Mouse (Mus musculus) CH12.LX (cell line): ENCODE measurements at regions not wholly inside any gene's neighbourhood (a gene's known extent, or its start where the extent isn't known, plus 50 kb on each side); places are given as distances from the start of the nearest gene placed in this dataset.

Source experiments
- DNase-seq: peaks from one replicate; pipeline ENCODE4 v3.0.0-alpha.2; 2013; ENCODE audit errors: extremely low read depth
- H3K27ac ChIP-seq: 2 replicates; pipeline ENCODE4 v1.5.1; 2012; ENCODE audit warnings: low read depth, mild to moderate bottlenecking, control low read depth, moderate library complexity; ENCODE audit not compliant: insufficient read depth
- H3K27me3 ChIP-seq: replicated peaks from 2 replicates; pipeline ENCODE3; 2012; ENCODE audit warnings: inconsistent platforms
- H3K36me3 ChIP-seq, 2 experiments: replicated peaks in 1 of 2; 2 replicates each; pipeline versions ENCODE3 to v1.6.1; 2012; ENCODE audit warnings: inconsistent platforms in 1 of 2, low read length in 1 of 2, mild to moderate bottlenecking in 1 of 2, mixed read lengths in 1 of 2, moderate library complexity in 1 of 2; ENCODE audit not compliant: control insufficient read depth in 1 of 2, insufficient read depth in 1 of 2
- H3K4me1 ChIP-seq, 2 experiments: 2 replicates each; pipeline ENCODE4 v1.6.1; 2012; ENCODE audit warnings: inconsistent platforms in 1 of 2, moderate library complexity in 1 of 2; ENCODE audit not compliant: insufficient read depth in 2 of 2, control insufficient read depth in 1 of 2
- H3K4me2 ChIP-seq: 2 replicates; pipeline ENCODE4 v1.6.1; 2012; ENCODE audit warnings: low read depth, mild to moderate bottlenecking, control low read depth; ENCODE audit not compliant: poor library complexity, insufficient read depth, severe bottlenecking
- H3K4me3 ChIP-seq, 3 experiments: fragments of 150-350 bp in 1 of 3; sonication (generic) in 1 of 3; replicated peaks in 1 of 3; 2 replicates each; pipeline versions ENCODE3 to v1.5.1; 2011 to 2012; ENCODE audit warnings: low read depth in 2 of 3, low read length in 2 of 3, mild to moderate bottlenecking in 2 of 3, moderate library complexity in 2 of 3, control low read depth in 1 of 3, improper control_type of control experiment in 1 of 3, inconsistent platforms in 1 of 3, mixed read lengths in 1 of 3; ENCODE audit not compliant: poor library complexity in 1 of 3
- H3K79me2 ChIP-seq: replicated peaks from 2 replicates; pipeline ENCODE4 v1.6.1; 2012; ENCODE audit warnings: mild to moderate bottlenecking, moderate library complexity; ENCODE audit not compliant: control insufficient read depth, poor library complexity, insufficient read depth, severe bottlenecking; ENCODE audit errors: extremely low read depth
- H3K9ac ChIP-seq: 2 replicates; pipeline ENCODE4 v1.6.1; 2012; ENCODE audit warnings: low read depth, mild to moderate bottlenecking, control low read depth, moderate library complexity; ENCODE audit not compliant: insufficient read depth
- H3K9me3 ChIP-seq: replicated peaks from 2 replicates; pipeline ENCODE3; 2012; ENCODE audit warnings: low read length, inconsistent platforms, mixed read lengths
- BHLHE40 ChIP-seq: IDR thresholded peaks from 2 replicates; pipeline ENCODE4 v1.6.1; 2011; ENCODE audit warnings: mild to moderate bottlenecking, low read depth, low read length, improper control_type of control experiment
- CHD1 ChIP-seq: IDR thresholded peaks from 2 replicates; pipeline ENCODE4 v1.6.1; 2012; ENCODE audit warnings: low read depth, low read length, improper control_type of control experiment, inconsistent platforms
- CTCF ChIP-seq, 2 experiments: IDR thresholded peaks in 1 of 2; conservative IDR thresholded peaks in 1 of 2; 2 replicates each; pipeline ENCODE4 v1.5.1; 2011 to 2012; ENCODE audit warnings: low read depth in 2 of 2, low read length in 2 of 2, improper control_type of control experiment in 1 of 2, inconsistent platforms in 1 of 2, mild to moderate bottlenecking in 1 of 2, moderate library complexity in 1 of 2
- EP300 ChIP-seq: IDR thresholded peaks from 2 replicates; pipeline ENCODE4 v1.6.1; 2011; ENCODE audit warnings: low read length, improper control_type of control experiment
- HCFC1 ChIP-seq: IDR thresholded peaks from 2 replicates; pipeline ENCODE4 v1.6.1; 2012; ENCODE audit warnings: low read depth, mild to moderate bottlenecking, inconsistent platforms, low read length, improper control_type of control experiment
- IRF4 ChIP-seq: IDR thresholded peaks from 2 replicates; pipeline ENCODE4 v1.6.1; 2014; ENCODE audit warnings: low read depth, mild to moderate bottlenecking, inconsistent platforms, low read length, improper control_type of control experiment
- JUN ChIP-seq: IDR thresholded peaks from 2 replicates; pipeline ENCODE4 v1.6.1; 2011; ENCODE audit warnings: low read depth, mild to moderate bottlenecking, low read length, improper control_type of control experiment, moderate library complexity; ENCODE audit not compliant: insufficient read depth
- KAT2A ChIP-seq: IDR thresholded peaks from 2 replicates; pipeline ENCODE4 v1.6.1; 2012; ENCODE audit warnings: low read length, improper control_type of control experiment, inconsistent platforms; ENCODE audit not compliant: insufficient replicate concordance
- MAFK ChIP-seq: IDR thresholded peaks from 2 replicates; pipeline ENCODE4 v1.6.1; 2011; ENCODE audit warnings: low read length, improper control_type of control experiment; ENCODE audit not compliant: insufficient replicate concordance
- MAX ChIP-seq: IDR thresholded peaks from 2 replicates; pipeline ENCODE4 v1.6.1; 2011; ENCODE audit warnings: low read length, improper control_type of control experiment
- MAZ ChIP-seq: IDR thresholded peaks from 2 replicates; pipeline ENCODE4 v1.6.1; 2012; ENCODE audit warnings: low read depth, mild to moderate bottlenecking, inconsistent platforms, low read length, improper control_type of control experiment, moderate library complexity
- MYC ChIP-seq: IDR thresholded peaks from 2 replicates; pipeline ENCODE4 v1.6.1; 2011; ENCODE audit warnings: low read depth, mild to moderate bottlenecking, improper control_type of control experiment, low read length
- POLR2AphosphoS2 ChIP-seq: IDR thresholded peaks from 2 replicates; pipeline ENCODE4 v1.6.1; 2011; ENCODE audit warnings: low read depth, low read length, improper control_type of control experiment
- TCF12 ChIP-seq: IDR thresholded peaks from 2 replicates; pipeline ENCODE4 v1.6.1; 2014; ENCODE audit warnings: low read depth, mild to moderate bottlenecking, inconsistent platforms, low read length, improper control_type of control experiment
- USF1 ChIP-seq: IDR thresholded peaks from 2 replicates; pipeline ENCODE4 v1.6.1; 2014; ENCODE audit warnings: low read depth, mild to moderate bottlenecking, inconsistent platforms, low read length, improper control_type of control experiment
- USF2 ChIP-seq: conservative IDR thresholded peaks from 2 replicates; pipeline ENCODE4 v1.6.1; 2011; ENCODE audit warnings: low read depth, low read length, improper control_type of control experiment
- dilution Hi-C: fragments of 300-500 bp; cut with MboI; formaldehyde crosslinking; loops from 2 replicates; pipeline ENCODE4 v1.14.3; 2020; ENCODE audit warnings: low sequenced_read_pairs; ENCODE audit not compliant: extremely low pct_unique_long_range_greater_than_20kb, extremely low pct_ligation_motif_present
- in situ Hi-C: fragments of 300-500 bp; cut with MboI; formaldehyde crosslinking; loops from 3 replicates; pipeline ENCODE4 v1.14.3; 2019; ENCODE audit warnings: low sequenced_read_pairs, low pct_ligation_motif_present, low pct_unique_long_range_greater_than_20kb, mixed read lengths

DNA sequence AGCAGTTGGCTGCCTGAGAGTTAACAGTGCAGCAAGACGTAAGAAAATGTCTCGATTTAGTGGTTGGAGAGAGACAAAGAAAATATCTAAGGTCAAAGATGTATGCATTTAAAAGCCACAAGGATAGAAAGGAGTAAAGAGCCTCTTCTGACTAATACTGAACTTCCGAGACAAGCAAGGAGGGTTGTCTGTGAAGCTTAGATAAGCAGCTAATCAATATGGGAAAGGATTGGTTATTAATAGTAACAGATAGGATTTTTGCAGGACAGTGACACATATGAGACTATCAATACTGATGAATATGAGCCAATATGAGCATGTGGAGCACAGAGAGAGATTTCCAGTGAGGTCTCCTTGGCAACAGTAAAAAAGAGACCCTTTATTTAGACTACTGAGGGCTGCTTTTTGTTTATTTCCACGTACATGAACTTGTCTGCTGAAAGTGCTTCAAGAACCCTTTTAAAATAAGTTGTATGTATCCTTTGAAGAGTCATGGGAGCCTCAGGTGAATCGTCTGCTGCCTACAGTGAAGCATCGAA, 202.2 kb upstream of the Nova1 start:
- H3K4me2 ChIP-seq: no peak overlapping the region
- TF ChIP-seq CHD1 (no peak), CTCF (conservative IDR thresholded peaks at IDR 0.05 in 1 of 2, IDR thresholded peaks at IDR 0.05 in 1 of 2; ENCODE audit: low read depth in 2 of 2, low read length in 2 of 2) (no peak), JUN (no peak), USF2 (no peak), EP300 (no peak), KAT2A (no peak)
- in situ Hi-C loops: no loop called here

DNA sequence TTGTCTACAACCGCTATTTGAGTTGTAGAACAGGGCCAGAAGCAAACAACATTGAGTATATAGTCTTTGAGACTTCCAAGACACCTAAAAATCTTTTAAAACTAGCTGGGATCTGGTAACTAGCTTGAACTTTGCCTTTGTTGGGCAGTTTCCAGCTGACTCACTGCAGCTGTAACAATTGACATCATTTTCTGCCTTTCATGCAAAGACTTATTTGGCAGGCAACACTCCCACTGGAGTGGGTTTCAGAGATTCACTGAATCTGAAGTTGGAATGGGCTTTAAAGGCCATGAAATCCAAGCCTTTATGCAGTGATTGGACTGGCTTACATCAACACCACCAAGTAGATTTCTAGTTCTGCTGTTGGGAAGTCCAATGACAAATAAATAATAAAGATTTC, 173.6 kb upstream of the Nova1 start:
- Histone ChIP-seq H3K4me3 (no peak overlapping the region), H3K27me3 (no peaks in the 10 kb centered on the region), H3K79me2 (no peaks in the 10 kb centered on the region), H3K36me3 (no peaks in the 10 kb centered on the region), H3K4me2 (no peak overlapping the region), H3K4me1 (no peaks in the 10 kb centered on the region), H3K9ac (no peak overlapping the region), H3K27ac (no peak overlapping the region), H3K9me3 (no peaks in the 10 kb centered on the region)
- no peak for DNase-seq
- in situ Hi-C loops (no loop called here), dilution Hi-C loops (no loop called here)
- no peak for TF ChIP-seq USF2
- no peak for TF ChIP-seq MAFK
- no peak for TF ChIP-seq CTCF (conservative IDR thresholded peaks at IDR 0.05 in 1 of 2, IDR thresholded peaks at IDR 0.05 in 1 of 2; ENCODE audit: low read depth in 2 of 2, low read length in 2 of 2)
- no peak for TF ChIP-seq POLR2AphosphoS2
- no peak for TF ChIP-seq TCF12
- no peak for TF ChIP-seq MAX
- TF ChIP-seq MYC: no peak
- no peak for TF ChIP-seq CHD1
- no peak for TF ChIP-seq BHLHE40
- no peak for TF ChIP-seq HCFC1
- no peak for TF ChIP-seq USF1
- no peak for TF ChIP-seq IRF4
- TF ChIP-seq MAZ: no peak

More for the DNA sequence above, 202.2 kb upstream of the Nova1 start:
- Histone ChIP-seq H3K36me3 (no peaks in the 10 kb centered on the region), H3K9me3 (no peaks in the 10 kb centered on the region), H3K9ac (no peak overlapping the region), H3K4me1 (no peaks in the 10 kb centered on the region), H3K27ac (no peak overlapping the region), H3K79me2 (no peaks in the 10 kb centered on the region), H3K4me3 (no peak overlapping the region), H3K27me3 (no peaks in the 10 kb centered on the region)
- dilution Hi-C loops: no loop called here
- DNase-seq: no peak
